Mouse (Mus musculus) heart, adult 11 months (tissue): ENCODE results near the gene Trim67.

Experiments used
- DNase-seq: peaks from one replicate; pipeline ENCODE4 v3.0.0; 2022

Trim67 gene

GRCm38 (mm10) chr8:124792708-124793107 is at the start of gene Trim67:
Trim67 (plus strand) TSS chr8:124793092.
- DNase-seq, result no peak

GRCm38 (mm10) chr8:124746661-124747060 is 46.2 kb upstream of the Trim67 start:
- DNase-seq, result no peak

DNA sequence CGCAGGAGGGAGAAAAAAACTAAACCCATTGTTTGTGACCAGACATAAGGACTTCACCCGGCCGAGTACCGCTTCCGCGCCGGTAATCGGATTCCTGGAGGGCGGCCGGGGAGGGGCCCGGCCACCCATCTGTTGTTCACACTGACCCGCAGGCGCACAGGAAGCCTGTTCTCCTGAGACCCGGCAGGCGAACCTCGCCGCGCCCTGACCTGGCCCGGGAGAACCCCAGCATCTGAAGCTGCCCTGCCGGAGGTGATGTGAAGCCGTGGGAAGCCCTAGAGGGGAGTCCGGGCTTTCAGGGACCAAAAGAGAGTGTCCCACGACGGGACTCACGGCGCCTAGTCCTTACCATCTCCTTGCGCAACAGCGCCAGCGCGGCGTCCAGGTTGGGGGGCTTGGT is 41.7 kb upstream of the Trim67 start:
- DNase-seq, result peak; percentile 95

DNA sequence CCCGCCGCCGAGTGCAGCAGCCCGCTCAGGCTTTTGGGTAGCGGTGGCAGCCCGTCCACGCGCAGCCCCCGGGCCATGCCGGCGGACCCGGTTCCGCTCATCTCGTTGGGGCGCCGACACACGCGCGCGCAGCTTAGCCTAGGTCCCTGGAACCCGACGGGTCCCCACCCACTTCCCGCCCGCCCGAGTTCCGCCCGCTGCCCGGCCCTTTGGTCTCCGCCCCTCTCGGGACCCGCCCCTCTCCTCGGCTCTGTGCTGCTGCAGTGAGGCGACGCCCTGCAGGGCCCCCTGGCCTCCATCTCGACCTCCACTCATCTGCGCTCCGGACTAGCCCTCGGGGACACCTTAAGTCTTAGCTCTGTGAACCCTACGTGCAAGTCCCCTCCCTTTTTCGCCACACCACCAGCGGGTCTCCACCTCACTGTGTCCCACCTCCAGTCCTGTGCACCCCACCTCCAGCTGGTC is 41.2 kb upstream of the Trim67 start, which contains the start of gene Fam89a:
TSS of gene Fam89a (minus strand) at position 124 of the 465 bp plus-strand sequence.
- DNase-seq, result peak; percentile 92

- DNase-seq, result no peak
Observed at GRCm38 (mm10) chr8:124752325-124752862, 40.5 kb upstream of the Trim67 start.

- no peak for DNase-seq
Observed at GRCm38 (mm10) chr8:124754101-124754791, 38.6 kb upstream of the Trim67 start.

DNA sequence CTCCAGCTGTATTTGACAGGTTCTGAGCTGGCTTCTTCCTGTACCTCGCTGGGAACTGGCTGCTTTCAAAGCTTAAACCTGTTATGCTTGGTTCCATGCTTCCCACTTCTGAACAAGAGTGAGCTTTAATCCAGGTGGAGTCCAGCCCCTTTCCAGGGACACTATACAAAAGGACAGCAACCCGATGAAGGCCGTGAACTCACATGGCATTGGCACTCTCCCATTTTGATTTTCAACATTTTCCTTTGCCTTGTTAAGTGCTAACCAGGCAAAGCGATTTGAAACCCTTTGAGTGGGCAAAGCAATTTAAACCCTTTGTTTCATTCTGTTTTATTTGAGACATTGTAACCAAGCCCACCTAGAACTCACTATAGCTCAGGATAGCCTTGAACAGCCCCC is 38.1 kb upstream of the Trim67 start:
- DNase-seq, result no peak

- no peak for DNase-seq
Observed at GRCm38 (mm10) chr8:124755481-124755880, 37.4 kb upstream of the Trim67 start.

DNA sequence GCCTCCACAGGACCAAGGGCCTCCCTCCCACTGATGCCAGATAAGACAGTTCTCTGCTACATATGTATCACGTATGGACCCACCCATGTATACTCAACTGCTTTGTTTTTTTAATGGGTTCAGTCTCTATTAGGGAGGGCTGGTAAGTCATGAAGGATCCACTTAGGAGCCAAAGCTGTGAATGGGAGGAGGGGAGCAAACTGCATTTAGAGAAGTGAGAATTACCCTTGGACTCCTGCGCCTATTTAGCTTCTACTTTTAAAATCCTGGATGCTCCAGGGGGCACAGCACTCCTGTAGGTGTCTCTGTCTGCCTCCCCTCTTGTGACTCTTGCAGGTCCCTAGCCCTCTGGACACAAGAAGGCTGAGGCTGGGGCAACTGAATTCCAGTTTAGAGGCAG is 36.7 kb upstream of the Trim67 start:
- DNase-seq, result no peak

GRCm38 (mm10) chr8:124756601-124757000 is 36.3 kb upstream of the Trim67 start:
- DNase-seq, result no peak

DNA sequence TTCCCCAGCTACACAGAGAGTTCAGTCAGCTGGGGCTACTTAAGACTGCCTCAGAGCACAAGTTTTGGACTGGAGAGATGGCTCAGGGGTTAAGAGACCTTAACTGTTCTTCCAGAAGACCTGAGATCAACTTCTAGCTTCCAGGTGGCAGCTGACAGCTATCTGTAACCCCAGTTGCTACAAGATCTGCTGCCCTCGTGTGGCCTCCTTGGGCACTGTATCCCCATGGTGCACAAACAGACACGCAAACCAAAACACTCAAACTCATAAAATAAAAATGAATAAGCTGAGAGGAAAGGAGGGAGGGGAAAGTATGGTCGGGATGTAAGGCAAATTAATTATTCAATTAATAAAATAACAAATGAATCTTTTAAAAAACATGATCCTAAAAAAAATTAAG is 34.3 kb upstream of the Trim67 start:
- DNase-seq, result no peak

GRCm38 (mm10) chr8:124763061-124763460 is 29.8 kb upstream of the Trim67 start:
- DNase-seq, result no peak

DNA sequence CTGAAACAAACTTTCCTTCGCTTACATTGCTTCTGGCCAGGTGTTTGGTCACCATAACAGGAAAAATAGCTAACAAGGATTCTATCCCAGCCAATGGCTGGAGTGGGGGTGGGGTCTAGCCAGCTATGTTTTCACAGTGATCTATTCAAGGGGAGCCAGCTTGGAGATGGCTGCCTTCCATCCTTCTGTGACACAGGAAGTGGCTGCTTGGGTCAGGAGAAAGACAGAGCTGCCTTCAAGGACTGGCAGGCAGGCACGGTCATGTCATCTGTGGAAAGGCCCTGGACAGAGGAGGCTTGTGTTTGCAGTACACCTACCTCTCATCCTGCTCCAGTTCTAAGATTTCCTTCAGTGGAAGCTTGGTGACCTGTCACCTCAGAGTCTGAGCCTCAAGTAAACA is 20.5 kb upstream of the Trim67 start:
- DNase-seq, result no peak

- DNase-seq, result no peak
Observed at GRCm38 (mm10) chr8:124775695-124776094, 17.2 kb upstream of the Trim67 start.

GRCm38 (mm10) chr8:124780236-124780635 is 12.7 kb upstream of the Trim67 start:
- DNase-seq, result peak; percentile 97

DNA sequence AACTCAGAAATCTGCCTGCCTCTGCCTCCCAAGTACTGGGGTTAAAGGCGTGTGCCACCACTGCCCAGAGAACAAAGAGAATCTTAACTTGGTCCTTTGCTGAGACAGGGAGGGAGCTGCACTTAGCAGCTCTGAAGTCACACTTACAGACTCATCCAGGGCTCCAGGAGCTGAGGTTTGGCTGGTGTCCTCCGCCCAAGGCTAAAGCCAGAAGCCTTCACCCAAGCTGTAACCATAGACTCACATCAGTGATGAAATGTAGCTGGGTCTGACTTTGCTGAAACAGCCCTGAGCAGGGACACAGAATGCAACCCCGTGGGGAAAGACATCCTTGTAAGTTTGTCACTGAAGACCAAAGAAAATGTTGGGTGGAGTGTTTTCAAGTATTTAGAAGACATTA is 10.5 kb upstream of the Trim67 start:
- no peak for DNase-seq

DNA sequence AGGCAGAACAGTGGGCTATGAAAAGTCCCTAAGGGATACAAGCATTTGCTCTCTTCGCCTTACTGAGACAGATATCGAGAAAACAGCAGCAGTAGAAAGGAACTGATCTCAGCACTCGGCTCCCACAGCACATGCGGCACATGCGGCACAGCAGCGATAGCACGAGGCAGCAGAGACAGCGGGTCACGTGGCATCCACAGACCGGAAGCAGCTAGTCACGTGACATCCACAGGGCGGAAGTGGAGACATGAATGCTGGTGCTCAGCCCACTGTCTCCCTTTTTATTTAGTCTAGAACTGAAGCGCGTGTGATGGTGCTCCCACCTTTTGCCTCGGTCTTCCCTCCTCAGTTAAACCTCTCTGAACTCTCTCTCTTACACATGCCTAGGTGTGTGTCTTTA is 9.7 kb upstream of the Trim67 start:
- no peak for DNase-seq

- DNase-seq, result no peak
Observed at GRCm38 (mm10) chr8:124784613-124785012, 8.3 kb upstream of the Trim67 start.

GRCm38 (mm10) chr8:124790676-124791075 is 2.2 kb upstream of the Trim67 start:
- no peak for DNase-seq

DNA sequence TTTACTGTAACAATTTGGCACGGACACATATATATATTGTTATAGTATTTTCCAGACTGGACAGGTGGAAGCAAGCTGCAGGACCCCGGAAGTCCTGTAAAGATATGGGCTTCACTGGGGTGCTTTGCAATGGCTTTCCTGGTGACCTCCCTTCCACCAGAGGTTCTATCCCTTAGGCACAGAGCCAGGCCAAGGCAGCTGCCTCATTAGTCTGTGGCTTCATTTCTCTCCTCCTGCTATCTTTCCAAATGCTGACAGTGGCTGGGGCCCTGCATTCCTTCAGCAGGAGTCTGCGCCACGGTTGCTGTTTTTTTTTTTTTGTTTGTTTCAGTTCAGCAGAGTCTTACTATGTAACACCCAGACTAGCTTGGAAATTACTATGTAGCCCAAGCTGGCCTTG is 1.1 kb upstream of the Trim67 start:
- DNase-seq, result no peak

- no peak for DNase-seq
Observed at GRCm38 (mm10) chr8:124792186-124792585, 706 bp upstream of the Trim67 start.

GRCm38 (mm10) chr8:124793172-124793651 is 320 bp downstream of the Trim67 start:
- DNase-seq, result peak; percentile 96

GRCm38 (mm10) chr8:124793661-124794485 is 981 bp downstream of the Trim67 start:
- DNase-seq, result peak; percentile 83

GRCm38 (mm10) chr8:124794486-124794780 is 1.5 kb downstream of the Trim67 start:
- peak; percentile 88 for DNase-seq
